Comparison of ENCODE assay signal across 21 mouse cellular contexts in genomic region chr13:62923182-62923581, GRCm38 (mm10). TPM values are rescaled to one million over a fixed set of nuclear protein-coding genes. Genes with fewer than 3 reads are reported as not detected.
DNase-seq lines count a peak whose midpoint lies in the region; ATAC-seq and TF ChIP-seq lines count a peak whose summit lies in the region.
"Had no signal": no experiment of that assay in that cellular context is flagged by ENCODE, and none has a peak within 500 bp of the region (broad histone marks: within the 10 kb centered on the region; RNA-seq: fewer than 3 reads in every experiment).

No protein-coding gene starts in this region.

- peaks cover 9% of the 10 kb centered on the region; the same call in 1 of the 2 replicates for H3K4me1 ChIP-seq in liver, postnatal 0 days (ENCODE audit: insufficient read depth)
- no peaks in the 10 kb centered on the region for H3K4me1 ChIP-seq in liver, embryonic 11.5 days (replicated peaks; ENCODE audit: control insufficient read depth, insufficient read depth, low read length)
- peaks cover 28% of the 10 kb centered on the region for H3K4me1 ChIP-seq in embryonic facial prominence, embryonic 13.5 days
- H3K4me1 ChIP-seq in stomach, postnatal 0 days (replicated peaks; ENCODE audit: control insufficient read depth, insufficient read depth), result no peaks in the 10 kb centered on the region
- H3K4me1 ChIP-seq: hindbrain, embryonic 10.5 days had no signal

- H3K4me2 ChIP-seq in liver, postnatal 0 days (ENCODE audit: low read depth, low read length), result no peak overlapping the region
- no peak overlapping the region for H3K4me2 ChIP-seq in liver, embryonic 11.5 days
- H3K4me2 ChIP-seq in embryonic facial prominence, embryonic 13.5 days, result no peak overlapping the region
- no peak overlapping the region for H3K4me2 ChIP-seq in stomach, postnatal 0 days (replicated peaks; ENCODE audit: low read depth)
- H3K4me2 ChIP-seq: heart, embryonic 13.5 days; midbrain, embryonic 11.5 days had no signal

- no peak overlapping the region for H3K27ac ChIP-seq in liver, postnatal 0 days (ENCODE audit: low read depth)
- no peak overlapping the region for H3K27ac ChIP-seq in liver, embryonic 11.5 days (ENCODE audit: low read depth, low read length)
- peak overlapping the region; percentile 51; the same call in 1 of the 2 replicates for H3K27ac ChIP-seq in embryonic facial prominence, embryonic 13.5 days
- peak overlapping the region; percentile 35; the same call in 1 of the 2 replicates for H3K27ac ChIP-seq in stomach, postnatal 0 days (replicated peaks)
- H3K27ac ChIP-seq: heart, embryonic 13.5 days; hindbrain, embryonic 10.5 days; hindbrain, postnatal 0 days; liver, embryonic 14.5 days had no signal

- intact Hi-C loops in heart, postnatal 14 days (cut with DNase I), result no loop called here

- 73% methylated on average over 8 of the region's 8 CpGs for WGBS in liver, postnatal 0 days (ENCODE audit: insufficient replicate concordance)
- WGBS in liver, embryonic 11.5 days, result 81% methylated on average over 8 of the region's 8 CpGs
- 67% methylated on average over 8 of the region's 8 CpGs for WGBS in embryonic facial prominence, embryonic 13.5 days
- WGBS in stomach, postnatal 0 days, result 42% methylated on average over 8 of the region's 8 CpGs

- H3K4me3 ChIP-seq in liver, postnatal 0 days (ENCODE audit: low read depth, low read length), result no peak overlapping the region
- H3K4me3 ChIP-seq in liver, embryonic 11.5 days (ENCODE audit: low read depth, low read length), result no peak overlapping the region
- no peak overlapping the region for H3K4me3 ChIP-seq in embryonic facial prominence, embryonic 13.5 days
- H3K4me3 ChIP-seq in stomach, postnatal 0 days (ENCODE audit: low read depth, low read length), result no peak overlapping the region
- H3K4me3 ChIP-seq: heart, embryonic 13.5 days; hindbrain, embryonic 10.5 days had no signal

- no peaks in the 10 kb centered on the region for H3K27me3 ChIP-seq in liver, postnatal 0 days (ENCODE audit: insufficient read depth, low read length)
- no peaks in the 10 kb centered on the region for H3K27me3 ChIP-seq in liver, embryonic 11.5 days (replicated peaks; ENCODE audit: control insufficient read depth, insufficient read depth, low read length)
- H3K27me3 ChIP-seq in embryonic facial prominence, embryonic 13.5 days, result no peaks in the 10 kb centered on the region
- H3K27me3 ChIP-seq in stomach, postnatal 0 days (ENCODE audit: control insufficient read depth, insufficient read depth, low read length), result no peaks in the 10 kb centered on the region
- H3K27me3 ChIP-seq: heart, embryonic 13.5 days had no signal

- no peak for TF ChIP-seq CTCF in liver, postnatal 0 days (IDR thresholded peaks at IDR 0.05; ENCODE audit: low read depth)
- no peak for TF ChIP-seq CTCF in stomach, postnatal 0 days (IDR thresholded peaks at IDR 0.05; ENCODE audit: low read depth)

- no peak for ATAC-seq in liver, postnatal 0 days
- no peak for ATAC-seq in liver, embryonic 11.5 days (replicated peaks; ENCODE audit: low FRiP score)
- no peak for ATAC-seq in embryonic facial prominence, embryonic 13.5 days (ENCODE audit: insufficient number of reproducible peaks, insufficient read depth, low FRiP score, low TSS enrichment, low read depth)
- ATAC-seq in stomach, postnatal 0 days (ENCODE audit: low FRiP score, low TSS enrichment), result no peak; the same call in 1 of the 2 replicates
- ATAC-seq: CD4-positive, CD25-positive, alpha-beta regulatory T cell, adult 4 months; hindbrain, postnatal 0 days had no signal

- no peaks in the 10 kb centered on the region for H3K9me3 ChIP-seq in liver, postnatal 0 days (ENCODE audit: low read length)
- no peaks in the 10 kb centered on the region for H3K9me3 ChIP-seq in liver, embryonic 11.5 days (ENCODE audit: control insufficient read depth, low read length)
- H3K9me3 ChIP-seq in embryonic facial prominence, embryonic 13.5 days, result no peaks in the 10 kb centered on the region
- H3K9me3 ChIP-seq in stomach, postnatal 0 days (ENCODE audit: control insufficient read depth, low read length), result no peaks in the 10 kb centered on the region
- H3K9me3 ChIP-seq: G1E; heart, embryonic 13.5 days; hindbrain, embryonic 10.5 days had no signal

- no peak overlapping the region for H3K9ac ChIP-seq in liver, postnatal 0 days (replicated peaks)
- no peak overlapping the region for H3K9ac ChIP-seq in liver, embryonic 11.5 days (ENCODE audit: low read depth, low read length)
- H3K9ac ChIP-seq in embryonic facial prominence, embryonic 13.5 days, result no peak overlapping the region
- H3K9ac ChIP-seq in stomach, postnatal 0 days (ENCODE audit: low read length), result no peak overlapping the region
- H3K9ac ChIP-seq: heart, embryonic 13.5 days; liver, embryonic 14.5 days had no signal

- no peaks in the 10 kb centered on the region for H3K36me3 ChIP-seq in liver, postnatal 0 days (replicated peaks; ENCODE audit: insufficient read depth, low read length)
- no peaks in the 10 kb centered on the region for H3K36me3 ChIP-seq in liver, embryonic 11.5 days (ENCODE audit: control insufficient read depth, insufficient read depth, low read length)
- no peaks in the 10 kb centered on the region for H3K36me3 ChIP-seq in embryonic facial prominence, embryonic 13.5 days
- no peaks in the 10 kb centered on the region for H3K36me3 ChIP-seq in stomach, postnatal 0 days (ENCODE audit: control insufficient read depth, insufficient read depth, low read length)
- H3K36me3 ChIP-seq: G1E; heart, embryonic 13.5 days; hindbrain, embryonic 10.5 days had no signal

- peak; percentile 86 for DNase-seq in heart, adult 11 months
- no peak for DNase-seq in heart, postnatal 14 days
- DNase-seq in liver, postnatal 0 days, result no peak
- no peak for DNase-seq in liver, embryonic 11.5 days (ENCODE audit: low spot score)
- no peak for DNase-seq in stomach, postnatal 0 days (ENCODE audit: low spot score)
- DNase-seq in embryo, embryonic 10.5 days (ENCODE audit: low spot score), result no peak
- DNase-seq: cerebellum, adult 8-10 months; kidney, adult 8-10 months; layer of hippocampus, adult 9-11 months; lung, postnatal 4 days; retina, postnatal 1 day; thymus, postnatal 25 days had no signal

- peak; percentile 59; the same call in 1 of the 2 replicates for TF ChIP-seq EP300 in liver, postnatal 0 days (IDR thresholded peaks at IDR 0.05; ENCODE audit: low read depth)
- TF ChIP-seq EP300 in stomach, postnatal 0 days (optimal IDR thresholded peaks at IDR 0.05), result no peak

RNA-seq across cellular contexts. Expression of gene Fbp1, which starts 35.1 kb away (rescaled TPM):
- total RNA-seq in heart, postnatal 14 days (2021), result not detected
- 2,442 and 2,581 TPM in 2 replicates for polyA plus RNA-seq in liver, postnatal 0 days (2015; fragmentation: Nextera tagmentation; extraction: Ambion mirVana)
- not detected in 2 replicates for polyA plus RNA-seq in liver, embryonic 11.5 days (2014; fragmentation: Nextera tagmentation; extraction: Ambion mirVana)
- 0.66 and 5.3 TPM in 2 replicates for polyA plus RNA-seq in embryonic facial prominence, embryonic 13.5 days (2015; fragmentation: Nextera tagmentation; extraction: Ambion mirVana)
- 3.8 and 5.8 TPM in 2 replicates for polyA plus RNA-seq in stomach, postnatal 0 days (2015; fragmentation: Nextera tagmentation; extraction: Ambion mirVana)
- total RNA-seq: G1E had no signal
- polyA plus RNA-seq: CD4-positive, CD25-positive, alpha-beta regulatory T cell, adult 4 months; forebrain, embryonic 11.5 days; G1E; midbrain, embryonic 11.5 days had no signal

RNA-seq across cellular contexts. Expression of gene 2010111I01Rik, which starts 41.5 kb away (rescaled TPM):
- 100 to 1,000 TPM; 109 to 114 TPM for total RNA-seq in heart, postnatal 14 days (2021)
- polyA plus RNA-seq in liver, postnatal 0 days (2015; fragmentation: Nextera tagmentation; extraction: Ambion mirVana), result 20.0 and 22.9 TPM in 2 replicates
- polyA plus RNA-seq in liver, embryonic 11.5 days (2014; fragmentation: Nextera tagmentation; extraction: Ambion mirVana), result 30.6 and 31.8 TPM in 2 replicates
- polyA plus RNA-seq in embryonic facial prominence, embryonic 13.5 days (2015; fragmentation: Nextera tagmentation; extraction: Ambion mirVana), result 219 and 254 TPM in 2 replicates
- polyA plus RNA-seq in stomach, postnatal 0 days (2015; fragmentation: Nextera tagmentation; extraction: Ambion mirVana), result 101 TPM in 2 replicates

Comparison
In these comparisons a context has a peak if more than half of its experiments do, and no peak if none do; other contexts are left out.
1. RNA of gene Fbp1, which starts 35.1 kb away (polyA plus RNA-seq): 2,442 to 2,581 TPM in liver, postnatal 0 days; 3.8 to 5.8 TPM in stomach, postnatal 0 days, 0.66 to 5.3 TPM in embryonic facial prominence, embryonic 13.5 days and not detected in liver, embryonic 11.5 days; every median in the first group is over 100 times any median in the second.
2. H3K27ac ChIP-seq: peak in embryonic facial prominence, embryonic 13.5 days (single experiment) and stomach, postnatal 0 days (single experiment); none in liver, postnatal 0 days (single experiment) and liver, embryonic 11.5 days (single experiment).